Mouse (Mus musculus) embryonic fibroblast, embryonic 13.5 days (primary cell): ENCODE results near the gene Alpk1. TPM values are rescaled to one million over a fixed set of nuclear protein-coding genes. Genes with fewer than 3 reads are reported as not detected.
A peak's percentile ranks its signal among the peaks of the same experiment; 100 is the strongest.

Experiments
- H3K27ac ChIP-seq: 2 replicates; pipeline ENCODE4 v1.5.1; 2012; ENCODE audit warnings: low read length, control low read depth, inconsistent platforms; ENCODE audit not compliant: insufficient read depth
- H3K4me1 ChIP-seq: 2 replicates; pipeline ENCODE4 v1.6.1; 2011; ENCODE audit warnings: low read length; ENCODE audit not compliant: control insufficient read depth, insufficient read depth
- H3K4me3 ChIP-seq: 2 replicates; pipeline ENCODE4 v1.5.1; 2011; ENCODE audit warnings: mild to moderate bottlenecking, control low read depth, low read length; ENCODE audit not compliant: insufficient read depth
- CTCF ChIP-seq: IDR thresholded peaks from 2 replicates; pipeline ENCODE4 v1.5.1; 2011; ENCODE audit warnings: mild to moderate bottlenecking, control low read depth, low read length, moderate library complexity, borderline replicate concordance; ENCODE audit not compliant: insufficient read depth
- POLR2A ChIP-seq: IDR thresholded peaks from 2 replicates; pipeline ENCODE4 v1.6.1; 2011; ENCODE audit warnings: low read depth, mild to moderate bottlenecking, control low read depth, low read length, moderate library complexity
- polyA plus RNA-seq: library from polyadenylated mRNA; stranded (reverse); fragments of >200 nt; gene quantifications from 2 replicates; pipeline ENCODE4 v1.2.4, GENCODE M21; 2011; ENCODE audit warnings: low read depth; ENCODE audit not compliant: missing spikeins, insufficient read length

Gene Alpk1
- polyA plus RNA-seq, 1 experiment: 6.2 TPM

DNA sequence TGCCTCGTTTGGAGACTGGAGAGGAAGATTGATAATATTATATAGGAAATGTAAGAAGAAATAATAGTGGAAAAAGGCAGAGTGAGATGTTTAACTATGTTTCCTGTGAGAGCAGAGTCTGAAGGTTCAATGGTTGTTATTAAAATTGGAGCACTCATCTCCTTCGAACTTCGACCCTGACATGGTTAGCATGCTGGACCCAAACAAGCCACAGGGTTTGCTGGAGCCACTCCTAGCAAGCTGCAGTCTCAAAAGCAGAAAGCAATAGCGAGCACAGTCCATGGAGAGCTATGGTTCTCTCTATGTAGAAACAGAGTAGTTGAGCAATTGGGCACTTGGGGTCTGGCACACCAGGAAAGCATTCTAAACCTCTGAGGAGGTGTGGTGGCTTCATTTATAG is 59.4 kb downstream of the Alpk1 start:
- Histone ChIP-seq H3K27ac (no peak overlapping the region), H3K4me1 (no peaks in the 10 kb centered on the region), H3K4me3 (no peak overlapping the region)
- TF ChIP-seq POLR2A (no peak), CTCF (no peak)

- Histone ChIP-seq H3K4me3 (no peak overlapping the region), H3K27ac (no peak overlapping the region), H3K4me1 (no peaks in the 10 kb centered on the region)
- no peak for TF ChIP-seq POLR2A
- TF ChIP-seq CTCF: no peak
These were observed 60.3 kb downstream of the Alpk1 start for GRCm38 (mm10) chr3:127720050-127720449.

GRCm38 (mm10) chr3:127719601-127720000 is 60.7 kb downstream of the Alpk1 start:
- TF ChIP-seq CTCF (no peak), POLR2A (no peak)
- no peak overlapping the region for H3K27ac ChIP-seq
- no peak overlapping the region for H3K4me3 ChIP-seq

GRCm38 (mm10) chr3:127716759-127717158 is 63.6 kb downstream of the Alpk1 start:
- Histone ChIP-seq H3K4me3 (no peak overlapping the region), H3K27ac (no peak overlapping the region), H3K4me1 (no peaks in the 10 kb centered on the region)
- no peak for TF ChIP-seq CTCF
- no peak for TF ChIP-seq POLR2A

More at GRCm38 (mm10) chr3:127719601-127720000, 60.7 kb downstream of the Alpk1 start:
- H3K4me1 ChIP-seq: no peaks in the 10 kb centered on the region

DNA sequence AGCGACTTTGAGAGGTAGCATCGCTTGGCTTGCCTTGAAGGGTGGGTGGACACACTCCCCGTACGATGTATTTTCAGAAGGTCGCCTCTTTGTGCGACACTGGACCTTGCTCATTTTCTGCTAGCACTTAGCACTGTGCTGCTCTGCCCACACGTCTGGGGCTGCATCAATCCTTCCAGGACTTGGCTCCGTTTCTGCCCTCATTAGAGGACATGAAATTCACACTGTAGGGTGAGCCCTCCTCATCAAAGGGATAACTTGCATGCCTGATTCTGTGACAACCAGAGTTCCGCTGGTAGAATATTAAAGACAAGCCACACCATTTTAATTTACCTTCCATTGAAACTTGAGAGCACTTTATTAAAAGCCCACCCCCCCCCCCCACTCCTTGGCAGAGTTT is 67.2 kb downstream of the Alpk1 start:
- no peak for TF ChIP-seq POLR2A
- TF ChIP-seq CTCF: no peak
- no peak overlapping the region for H3K4me3 ChIP-seq
- H3K27ac ChIP-seq: no peak overlapping the region

GRCm38 (mm10) chr3:127711536-127711935 is 68.8 kb downstream of the Alpk1 start:
- Histone ChIP-seq H3K4me1 (no peaks in the 10 kb centered on the region), H3K4me3 (no peak overlapping the region), H3K27ac (no peak overlapping the region)
- TF ChIP-seq CTCF (no peak), POLR2A (no peak)

More for the DNA sequence above, 67.2 kb downstream of the Alpk1 start:
- no peaks in the 10 kb centered on the region for H3K4me1 ChIP-seq

- Histone ChIP-seq H3K27ac (no peak overlapping the region), H3K4me3 (no peak overlapping the region), H3K4me1 (no peaks in the 10 kb centered on the region)
- no peak for TF ChIP-seq CTCF
- no peak for TF ChIP-seq POLR2A
These were observed 73.2 kb downstream of the Alpk1 start for GRCm38 (mm10) chr3:127707089-127707485.

- no peak overlapping the region for H3K27ac ChIP-seq
- TF ChIP-seq POLR2A (no peak), CTCF (no peak)
- H3K4me3 ChIP-seq: no peak overlapping the region
- H3K4me1 ChIP-seq: no peaks in the 10 kb centered on the region
These were observed 73.8 kb downstream of the Alpk1 start for GRCm38 (mm10) chr3:127706445-127707088.

DNA sequence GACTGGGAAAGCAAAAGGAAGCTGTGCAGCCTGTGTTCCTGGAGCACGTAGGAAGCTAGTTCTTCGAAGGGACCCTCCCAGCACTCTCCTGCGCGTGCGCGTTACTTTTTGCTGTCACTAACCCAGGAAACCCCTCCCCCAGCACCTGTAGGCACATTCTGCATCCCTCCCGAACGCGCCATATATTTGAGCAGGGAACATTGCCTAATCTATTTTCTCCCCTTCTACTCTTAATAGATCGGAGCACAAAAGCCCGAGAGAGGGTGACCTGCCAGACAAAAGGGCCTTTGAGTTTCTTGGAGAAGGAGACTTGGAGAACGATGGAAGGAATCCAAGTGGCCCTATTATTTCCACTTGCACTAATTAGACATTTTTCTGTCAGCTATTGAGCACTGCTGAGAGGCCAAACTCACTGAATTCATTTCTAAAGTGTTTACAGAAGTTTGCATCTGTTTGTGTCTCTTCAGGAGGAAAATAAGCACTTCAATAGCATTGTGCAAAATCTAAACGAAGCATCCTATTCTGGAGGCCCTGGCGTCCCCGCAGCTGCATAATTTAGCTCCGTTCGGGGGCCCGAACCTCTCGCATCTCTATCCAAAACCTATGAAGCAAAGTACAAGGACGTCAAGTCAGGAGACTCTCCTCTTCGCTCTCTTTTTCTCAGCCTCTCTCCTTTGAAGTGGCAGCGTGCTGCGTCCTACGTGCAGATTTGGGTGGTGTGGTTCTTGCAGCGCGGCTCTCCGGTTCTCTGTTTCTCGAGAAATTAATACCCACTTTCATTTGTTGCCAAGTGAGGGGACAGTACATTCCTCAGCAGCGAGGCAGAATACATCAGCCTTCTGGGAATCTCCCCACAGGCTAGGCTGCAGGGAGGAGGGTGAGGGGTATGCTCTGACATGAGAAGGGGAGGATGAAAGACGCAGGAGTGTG is 74.5 kb downstream of the Alpk1 start:
- Histone ChIP-seq H3K27ac (no peak overlapping the region), H3K4me1 (no peaks in the 10 kb centered on the region), H3K4me3 (peak overlapping the region; percentile 11; the same call in 1 of the 2 replicates)
- TF ChIP-seq POLR2A (no peak), CTCF (no peak)

DNA sequence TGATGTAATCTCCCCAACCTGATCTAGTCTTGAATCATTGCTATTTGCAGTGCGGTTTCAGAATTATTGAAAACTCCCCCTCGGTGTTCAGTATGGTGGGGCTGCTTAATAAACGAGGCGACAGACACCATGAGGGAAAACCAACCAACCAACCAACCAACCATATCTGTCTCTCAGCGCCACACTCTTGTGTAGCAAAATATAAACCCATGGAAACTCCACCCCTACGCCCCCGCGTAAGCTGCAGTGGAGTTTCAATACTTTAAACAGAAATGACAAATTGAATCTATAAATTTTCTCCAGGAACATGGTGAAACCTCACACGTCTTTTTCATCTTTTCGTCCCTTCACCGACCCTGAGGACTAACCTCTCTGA is 75.2 kb downstream of the Alpk1 start:
- no peak for TF ChIP-seq POLR2A
- no peak for TF ChIP-seq CTCF
- Histone ChIP-seq H3K4me1 (no peaks in the 10 kb centered on the region), H3K4me3 (peak overlapping the region; percentile 11; the same call in 1 of the 2 replicates), H3K27ac (no peak overlapping the region)
